Mouse (Mus musculus) lung, postnatal 4 days (tissue): ENCODE measurements around the gene L3mbtl3.
A peak's percentile ranks its signal among the peaks of the same experiment; 100 is the strongest.

Experiments used
- DNase-seq, 2 experiments: peaks; one replicate each; pipeline ENCODE4 v3.0.0; 2021

The L3mbtl3 gene

DNA sequence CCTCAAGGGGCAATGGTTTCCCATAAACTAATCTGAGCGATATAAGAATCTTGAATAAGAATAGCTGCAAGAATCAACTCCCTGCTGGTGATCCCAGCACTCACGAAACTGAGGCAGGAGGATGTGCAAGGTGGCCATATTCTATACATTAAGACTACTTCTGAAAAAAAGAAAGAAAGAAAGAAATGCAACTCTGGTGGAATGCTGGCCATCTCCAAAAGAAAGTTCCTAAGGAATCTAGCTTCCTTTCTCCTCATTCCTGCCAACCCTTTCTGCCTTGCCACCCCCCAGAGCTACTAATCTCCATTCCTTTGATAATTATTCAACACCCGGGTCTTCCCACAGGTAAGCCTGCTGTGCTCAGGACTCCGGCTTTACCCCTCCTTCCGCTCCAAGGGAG, 41.8 kb downstream of the L3mbtl3 start:
- DNase-seq, result no peak

DNA sequence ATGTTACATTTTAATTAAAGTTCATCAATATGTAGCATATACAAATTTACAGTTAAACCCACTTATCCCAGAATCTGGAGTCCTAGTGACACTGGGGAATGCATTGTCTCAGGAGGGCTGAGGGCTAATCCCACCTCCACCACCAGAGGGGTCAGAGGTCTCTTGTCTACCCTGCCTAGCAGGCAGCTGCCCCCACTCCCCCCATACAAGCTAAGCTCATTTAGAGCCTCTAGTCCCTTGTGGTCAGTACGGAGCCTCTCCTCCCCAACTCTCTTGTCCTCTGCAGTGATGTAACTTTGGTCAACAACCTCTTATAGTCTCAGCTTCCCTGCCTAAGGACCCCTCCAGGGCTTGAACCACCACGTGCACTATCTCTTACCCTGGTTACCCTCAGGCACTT, 43.0 kb downstream of the L3mbtl3 start:
- no peak for DNase-seq

DNA sequence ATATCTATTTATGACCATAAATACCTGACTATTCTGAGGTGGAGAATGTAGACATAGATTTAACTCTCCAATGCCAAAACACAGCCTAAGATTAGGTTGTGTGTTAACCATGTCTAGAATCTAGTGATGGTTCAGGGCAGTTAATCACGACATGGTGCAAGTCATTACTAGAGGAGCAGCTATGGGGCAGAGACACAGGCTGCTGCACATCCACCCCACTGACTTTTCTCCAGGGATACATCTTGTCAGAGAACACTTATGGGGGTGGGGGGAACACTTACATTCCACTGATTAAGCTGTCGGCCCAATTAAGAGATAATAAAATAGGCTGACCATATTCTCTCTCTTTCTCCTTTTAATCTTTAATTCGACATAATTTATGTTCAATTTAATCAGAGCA, 46.9 kb downstream of the L3mbtl3 start:
- DNase-seq, result no peak

DNA sequence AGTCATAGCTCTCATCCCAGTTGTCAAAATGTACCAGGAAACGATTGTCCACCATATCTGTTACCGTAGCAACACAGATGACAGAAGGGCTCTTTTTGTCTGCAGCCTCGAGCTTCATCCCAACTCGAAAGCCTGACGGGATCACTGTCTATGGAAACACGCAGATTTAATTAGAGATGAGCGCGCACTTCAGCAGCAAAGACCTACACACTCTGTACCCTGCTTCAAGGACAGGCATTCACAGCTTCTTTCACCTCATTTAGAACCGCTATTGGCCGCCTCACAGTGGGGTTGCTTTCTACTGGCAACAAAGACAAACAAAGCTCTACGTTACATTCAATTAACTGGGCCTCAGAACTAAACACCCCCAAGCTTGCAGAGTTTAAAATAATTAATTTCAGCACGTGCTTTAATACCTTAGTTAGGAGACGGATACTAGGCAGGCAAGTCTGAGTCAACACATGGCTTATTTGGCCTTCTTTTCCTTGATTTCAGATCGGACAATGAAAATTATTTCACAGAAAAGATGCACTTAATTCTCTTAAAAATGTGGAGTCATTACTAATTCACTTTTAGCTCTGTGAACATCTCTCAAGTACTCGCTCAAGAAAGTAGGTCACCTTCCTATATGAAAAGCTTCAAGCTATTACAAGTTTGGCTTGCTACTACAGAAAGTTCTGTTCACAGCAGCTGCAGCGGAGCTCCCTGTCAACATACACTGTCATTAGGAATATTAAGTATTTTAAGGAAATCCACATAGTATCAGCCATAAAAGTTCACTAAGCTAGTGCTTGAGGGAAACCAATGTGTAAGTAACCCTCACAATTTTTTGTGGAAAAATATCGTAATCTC, 47.9 kb downstream of the L3mbtl3 start:
- DNase-seq, result no peak

DNA sequence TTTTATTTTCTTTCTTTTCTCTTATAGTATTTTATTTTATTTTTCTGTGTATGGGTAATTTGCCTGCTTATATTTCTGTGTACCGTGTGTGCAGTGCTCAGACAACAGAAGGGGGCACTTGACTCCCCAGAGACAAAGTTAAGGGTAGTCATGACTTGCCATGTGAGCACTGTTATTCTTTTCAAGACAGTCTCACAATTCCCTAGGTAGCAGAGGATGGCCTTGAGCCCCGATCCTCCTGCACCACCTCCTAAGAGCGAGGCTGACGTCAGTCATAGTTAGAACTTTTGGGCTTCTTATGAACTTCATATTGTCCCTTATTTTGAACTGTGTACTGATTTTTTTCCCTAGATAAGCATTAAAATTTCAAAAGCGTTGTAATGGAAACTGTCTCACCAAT, 48.5 kb downstream of the L3mbtl3 start:
- DNase-seq, result no peak

DNA sequence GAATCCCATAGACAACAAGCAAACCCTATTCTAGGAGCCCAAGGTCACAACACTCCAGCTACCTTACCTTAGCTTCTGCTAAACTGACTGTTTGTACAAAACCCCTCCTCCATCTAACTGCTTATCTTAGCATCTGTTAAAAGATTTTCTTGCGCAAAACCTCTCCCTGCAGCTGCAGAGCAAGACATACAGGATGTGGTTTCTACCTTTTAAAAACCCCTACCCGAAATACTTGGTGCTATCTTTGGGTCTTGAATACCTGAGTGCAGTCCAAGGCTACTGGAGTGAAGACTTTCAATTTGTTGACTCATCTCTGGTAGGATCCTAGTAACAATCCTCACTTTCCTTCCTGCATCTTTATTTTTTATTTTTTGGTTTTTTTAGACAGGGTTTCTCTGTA, 50.5 kb downstream of the L3mbtl3 start:
- DNase-seq, result no peak

DNA sequence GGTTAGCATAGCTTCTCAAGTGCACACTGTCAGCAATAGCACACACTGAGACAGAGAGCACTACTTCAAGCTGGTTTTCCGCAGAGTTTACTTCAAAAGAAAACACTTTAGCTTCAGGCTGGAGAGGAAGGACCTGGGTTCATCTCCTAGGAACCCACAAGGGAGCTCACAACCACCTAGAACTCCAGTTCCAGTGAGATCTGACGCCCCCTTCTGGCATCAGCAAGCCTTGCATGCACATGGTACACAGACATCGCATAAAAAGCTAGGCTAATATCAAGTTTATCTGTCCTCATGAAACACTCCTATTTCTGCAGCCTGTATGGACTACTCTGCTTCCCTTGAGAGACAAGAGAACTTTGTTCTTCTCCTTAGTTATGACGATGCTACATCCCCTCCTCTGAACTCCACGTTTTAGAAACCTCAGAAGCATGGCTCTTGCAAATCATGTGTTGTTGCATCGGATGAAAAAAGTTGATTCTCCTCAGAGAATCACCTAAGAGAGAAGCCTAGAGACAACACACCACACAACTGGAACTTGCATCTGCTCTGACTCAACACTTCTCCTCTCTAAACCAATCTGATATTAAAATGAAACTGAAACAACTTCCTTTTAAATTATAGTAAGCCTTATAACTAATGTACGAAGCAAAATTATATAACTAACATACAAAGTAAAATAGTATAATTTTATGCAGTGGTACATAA, 53.3 kb downstream of the L3mbtl3 start:
- no peak for DNase-seq

DNA sequence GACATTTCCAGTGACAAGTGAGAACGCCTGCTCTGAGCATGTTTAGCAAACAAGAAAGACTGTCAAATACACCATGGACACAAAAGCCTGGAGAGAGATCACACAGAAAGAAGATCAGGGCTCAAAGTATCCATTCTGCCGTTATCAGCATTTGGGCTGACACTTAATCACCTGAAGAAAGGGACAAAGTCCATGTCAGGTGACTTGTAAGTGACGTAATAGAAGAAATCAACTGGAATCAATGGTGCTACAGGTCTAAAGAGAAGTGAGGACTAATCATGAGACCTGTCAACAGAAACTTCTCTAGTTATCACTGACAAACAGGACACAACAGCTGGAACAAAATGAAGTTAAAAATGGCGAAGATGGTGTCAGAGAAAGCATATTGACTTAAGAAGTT, 55.1 kb downstream of the L3mbtl3 start:
- DNase-seq, result no peak

DNA sequence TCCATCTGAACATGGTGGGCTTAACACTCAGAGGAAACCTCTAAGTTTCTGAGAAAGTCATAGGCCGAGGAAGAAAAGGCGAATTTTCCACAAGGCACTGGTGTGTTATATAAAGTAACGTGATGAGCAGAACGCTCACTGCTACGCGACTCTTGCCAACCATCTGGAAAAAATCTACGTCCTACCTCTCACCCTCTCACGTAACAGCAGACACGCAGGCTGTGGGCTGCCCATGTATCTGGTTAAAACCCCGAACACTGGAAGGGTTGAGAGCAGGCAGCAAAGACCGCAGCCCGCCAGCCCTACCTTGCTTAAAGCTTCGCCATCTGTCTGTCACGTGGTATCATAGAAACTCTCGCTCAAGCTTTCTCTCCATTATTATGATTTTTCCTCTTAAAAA, 61.4 kb downstream of the L3mbtl3 start:
- DNase-seq, result no peak

DNA sequence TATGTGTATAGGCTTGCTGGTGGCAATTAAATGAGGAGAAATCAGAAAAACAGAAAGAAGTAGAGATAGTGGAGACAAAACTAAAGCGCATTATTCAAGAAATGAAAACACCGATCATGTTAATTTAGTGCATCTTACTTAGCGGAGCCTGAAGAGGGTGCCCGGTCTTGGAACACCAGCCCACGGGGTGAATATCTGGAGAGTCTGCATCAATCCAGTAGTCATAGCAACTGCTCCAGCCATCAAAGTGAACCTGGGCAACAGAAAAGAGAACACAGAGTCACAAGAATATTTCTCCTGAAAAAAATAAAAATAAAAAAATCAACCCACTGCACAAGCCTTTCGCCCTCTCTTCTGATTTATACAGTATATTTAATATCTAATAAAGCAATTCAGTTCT, 72.3 kb downstream of the L3mbtl3 start:
- DNase-seq, result no peak

DNA sequence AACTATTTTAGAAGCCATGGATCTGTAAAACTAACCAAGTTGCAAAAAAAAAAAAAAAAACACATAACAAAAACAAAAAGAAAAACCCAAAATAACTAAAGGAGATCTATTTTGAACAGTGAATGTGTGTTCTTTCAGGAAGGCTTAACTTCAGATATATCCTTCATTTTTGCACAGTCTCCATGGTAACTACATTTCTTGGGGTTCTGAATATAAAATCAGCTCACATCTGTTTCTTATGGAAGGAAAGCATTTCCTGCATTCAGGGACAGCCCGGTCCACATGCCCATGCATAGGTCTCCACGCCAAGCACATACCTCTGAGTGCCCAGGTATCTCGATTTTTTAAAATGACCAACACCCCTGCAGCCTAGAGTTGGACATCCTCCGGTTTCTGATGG, 73.4 kb downstream of the L3mbtl3 start:
- DNase-seq, result no peak

DNA sequence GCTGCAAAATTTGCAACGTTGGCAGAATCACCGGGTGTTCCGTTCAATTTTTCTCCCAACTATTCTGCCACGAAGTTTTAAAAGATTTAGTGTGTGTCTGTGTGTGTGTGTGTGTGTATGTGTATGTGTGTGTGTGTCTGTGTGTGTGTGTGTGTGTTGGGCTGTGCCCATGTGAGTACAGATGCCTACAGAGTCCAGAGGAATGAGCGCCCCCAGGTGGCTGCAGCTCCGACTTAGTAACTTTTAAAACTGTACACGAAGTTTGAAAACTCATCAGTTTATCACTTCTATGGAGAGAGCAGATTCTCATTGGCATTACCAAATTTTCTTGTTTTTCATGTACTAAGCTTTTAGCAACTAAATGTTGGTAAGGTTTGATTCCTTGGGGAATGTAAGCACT, 78.1 kb downstream of the L3mbtl3 start:
- no peak for DNase-seq

DNA sequence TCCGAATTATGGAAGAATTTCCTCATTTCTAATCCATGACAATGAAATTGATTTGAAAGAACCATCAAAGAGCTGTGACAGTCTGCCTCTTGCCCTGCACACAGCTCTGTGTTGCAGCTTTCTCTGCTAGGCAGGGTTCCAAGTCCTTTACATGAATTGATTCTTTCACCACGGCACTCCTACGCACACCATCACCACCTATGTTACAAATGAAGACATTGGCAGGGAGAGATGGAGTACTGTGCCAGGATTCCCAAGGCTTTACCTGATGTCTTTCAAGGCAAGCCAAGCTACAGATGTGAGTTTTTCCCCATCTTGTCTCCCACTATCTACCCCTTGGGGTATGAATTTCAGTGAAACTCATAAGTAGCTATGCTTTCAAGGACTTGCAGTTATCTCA, 78.6 kb downstream of the L3mbtl3 start:
- no peak for DNase-seq

DNA sequence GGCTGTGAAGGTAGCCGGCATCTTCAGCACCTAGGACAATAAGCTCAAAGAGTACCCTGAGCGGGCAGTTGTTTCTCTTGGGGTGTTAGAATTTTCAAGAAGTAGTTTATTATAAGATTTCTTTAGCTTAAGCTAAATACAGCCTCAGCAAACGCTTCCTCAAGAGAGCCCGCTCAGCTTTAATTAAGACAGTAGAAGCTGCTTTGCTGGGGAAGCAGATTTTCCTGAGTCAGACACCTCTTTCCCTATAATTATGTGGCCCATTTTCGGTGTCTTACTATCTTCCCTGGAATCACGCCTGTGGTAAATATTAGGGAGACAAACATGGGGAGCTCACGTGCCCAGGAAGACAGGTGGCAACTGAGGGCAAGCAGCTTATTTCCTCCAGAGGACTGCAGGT, 88.6 kb downstream of the L3mbtl3 start:
- DNase-seq, result no peak

DNA sequence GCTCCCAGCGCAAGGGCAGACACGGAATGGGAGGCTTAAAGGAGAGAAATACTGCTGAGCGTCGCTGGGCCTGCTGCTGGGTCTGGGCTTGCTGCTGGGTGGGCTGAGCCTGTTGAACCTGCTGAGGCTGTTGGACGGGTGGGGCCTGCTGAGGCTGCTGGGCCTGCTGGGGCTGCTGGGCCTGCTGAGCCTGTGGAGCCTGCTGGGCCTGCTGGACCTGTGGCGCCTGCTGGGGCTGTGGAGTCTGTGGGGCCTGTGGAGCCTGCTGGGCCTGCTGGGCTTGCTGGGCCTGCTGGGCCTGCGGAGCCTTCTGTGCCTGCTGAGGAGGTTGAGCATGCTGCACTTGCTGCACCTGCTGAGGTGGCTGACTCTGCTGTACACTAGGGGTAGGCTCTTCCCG, 95.8 kb downstream of the L3mbtl3 start:
- no peak for DNase-seq

DNA sequence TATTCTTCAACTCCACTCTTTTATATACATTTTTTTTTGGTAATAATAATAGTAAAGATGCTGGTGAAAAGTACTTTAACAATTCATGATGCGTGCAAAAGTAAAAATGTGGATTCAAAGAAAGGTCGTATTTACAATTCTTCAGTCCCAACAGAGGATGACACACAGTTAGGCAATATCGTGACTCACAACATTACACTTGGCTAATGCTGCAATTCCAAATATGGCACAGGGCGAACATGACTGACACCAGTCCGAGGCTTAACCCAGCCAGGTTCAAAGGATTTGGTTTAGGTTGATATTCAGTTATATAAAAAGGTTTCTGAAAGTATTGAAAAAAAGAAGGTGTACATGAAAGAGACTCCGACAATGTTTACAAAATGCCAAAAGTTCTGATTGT, 100.4 kb downstream of the L3mbtl3 start:
- DNase-seq, result no peak

DNA sequence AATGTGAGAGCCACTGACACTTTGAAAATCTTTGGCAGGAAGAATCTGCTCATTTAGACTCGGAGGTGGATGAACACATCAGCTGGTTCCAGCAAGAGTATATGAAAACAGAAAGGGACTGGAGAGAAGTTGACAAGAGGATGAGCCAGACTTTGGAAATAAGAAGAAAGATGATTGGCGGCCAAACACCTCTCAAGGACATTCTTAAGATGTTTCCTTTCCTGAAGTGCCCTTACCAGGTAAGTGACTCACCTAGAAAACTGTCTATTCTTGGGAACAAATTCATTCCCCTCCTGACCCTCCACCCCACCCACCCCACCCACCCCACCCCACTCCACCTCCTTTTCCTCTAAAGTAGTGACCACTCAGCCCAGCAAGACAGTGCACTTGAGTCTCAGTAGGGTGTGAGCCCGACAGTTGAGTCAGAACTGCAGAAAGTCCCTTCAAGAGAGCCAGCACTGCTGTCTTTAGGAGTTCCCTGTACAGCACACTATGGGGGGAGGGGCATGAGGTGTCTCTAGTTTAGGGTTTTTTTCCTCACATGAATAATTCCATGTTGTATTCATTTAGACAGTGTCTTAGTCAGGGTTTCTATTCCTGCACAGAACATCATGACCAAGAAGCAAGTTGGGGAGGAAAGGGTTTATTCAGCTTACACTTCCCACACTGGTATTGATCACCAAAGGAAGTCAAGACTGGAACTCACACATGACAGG, 111.9 kb downstream of the L3mbtl3 start:
- DNase-seq, result no peak

DNA sequence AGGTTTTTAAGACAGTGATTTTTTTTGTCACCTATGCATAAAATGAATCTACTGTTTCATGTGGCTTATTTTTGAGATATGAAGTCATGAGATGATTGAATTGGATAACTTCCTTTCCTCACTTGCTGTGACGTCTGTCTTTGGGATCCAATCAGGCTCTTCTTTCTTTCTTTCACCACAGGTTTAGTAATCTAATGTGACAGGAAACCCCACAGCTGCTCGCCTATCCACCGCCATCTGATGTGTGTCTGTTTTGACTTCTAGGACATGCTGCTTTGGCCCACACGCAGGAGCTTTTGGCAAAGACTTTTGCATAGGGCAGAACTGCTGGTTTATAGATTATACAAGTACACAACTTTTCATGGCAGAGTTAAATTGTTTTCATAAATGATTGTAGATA, 115.9 kb downstream of the L3mbtl3 start:
- peak in 1 of 2 experiments; percentile 37 for DNase-seq

DNA sequence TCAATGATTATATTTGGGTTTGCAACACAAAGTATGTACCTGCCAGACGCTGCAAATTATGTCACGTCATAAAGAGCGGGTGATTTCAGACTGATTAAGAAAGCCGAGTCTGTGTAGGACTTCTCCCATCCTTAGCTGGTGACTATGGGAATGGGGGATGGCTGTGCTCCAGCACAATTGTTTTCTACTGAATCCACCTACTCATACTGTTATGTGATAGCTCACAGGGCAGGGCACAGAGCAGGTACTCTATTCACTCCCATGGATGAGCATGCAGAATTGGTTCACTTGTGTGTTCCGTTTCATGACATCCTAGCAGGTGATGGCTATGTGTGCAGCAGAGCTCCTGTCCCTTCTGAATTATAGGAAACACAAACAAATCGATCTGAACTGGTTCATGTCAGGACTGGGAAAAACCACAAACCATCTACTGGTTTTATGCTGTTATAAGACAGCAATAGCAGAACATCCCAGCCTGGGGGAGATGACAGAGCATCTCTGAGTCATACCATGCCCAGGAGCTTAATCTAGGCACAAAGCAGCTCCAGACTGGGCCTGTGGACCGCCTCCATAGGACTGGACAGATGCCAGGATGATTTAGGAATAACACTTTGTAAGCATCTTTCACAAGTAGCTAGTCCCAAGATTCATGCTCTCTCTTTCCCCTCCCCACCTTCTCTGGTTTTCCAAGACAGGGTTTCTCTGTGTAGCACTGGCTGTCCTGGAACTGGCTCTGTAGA, 126.2 kb downstream of the L3mbtl3 start:
- no peak for DNase-seq

DNA sequence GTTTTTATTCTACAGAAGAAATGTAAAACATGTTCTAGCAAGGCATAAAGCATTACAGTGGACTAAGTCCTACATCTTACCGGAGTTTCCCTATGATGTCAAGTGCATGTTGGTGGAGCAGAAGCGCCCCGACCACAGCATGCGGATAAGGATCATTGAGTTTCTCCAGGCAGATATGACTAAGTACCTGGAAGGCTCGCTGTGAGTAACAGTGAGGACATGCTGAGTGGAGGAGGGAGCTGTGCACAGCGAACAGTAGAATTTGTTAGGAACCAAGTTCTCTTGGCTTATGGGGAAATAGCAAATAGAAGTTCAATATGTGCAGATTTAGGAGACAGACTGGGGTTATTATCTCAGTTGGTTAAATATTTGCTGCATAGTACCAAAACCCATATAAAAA, 131.3 kb downstream of the L3mbtl3 start:
- DNase-seq, result no peak

DNA sequence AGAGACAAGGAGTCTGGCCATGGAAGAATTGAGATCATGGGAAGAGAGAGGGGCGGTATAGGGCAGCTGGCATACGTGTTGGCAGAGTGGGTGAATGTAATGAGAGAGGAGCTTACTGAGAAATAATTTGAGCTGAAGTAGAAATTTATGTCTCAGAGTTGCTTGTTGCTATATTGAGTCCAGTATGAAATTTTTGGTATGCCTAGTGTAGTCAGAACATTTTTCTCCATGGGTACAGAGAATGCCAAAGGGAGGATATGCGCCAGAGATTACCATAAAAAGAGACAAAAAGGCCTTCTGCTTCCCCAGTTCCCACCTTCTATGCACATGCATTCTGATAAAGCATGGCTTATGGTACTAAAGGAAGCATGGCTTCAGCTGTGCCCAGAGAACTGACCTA, 132.6 kb downstream of the L3mbtl3 start:
- no peak for DNase-seq

DNA sequence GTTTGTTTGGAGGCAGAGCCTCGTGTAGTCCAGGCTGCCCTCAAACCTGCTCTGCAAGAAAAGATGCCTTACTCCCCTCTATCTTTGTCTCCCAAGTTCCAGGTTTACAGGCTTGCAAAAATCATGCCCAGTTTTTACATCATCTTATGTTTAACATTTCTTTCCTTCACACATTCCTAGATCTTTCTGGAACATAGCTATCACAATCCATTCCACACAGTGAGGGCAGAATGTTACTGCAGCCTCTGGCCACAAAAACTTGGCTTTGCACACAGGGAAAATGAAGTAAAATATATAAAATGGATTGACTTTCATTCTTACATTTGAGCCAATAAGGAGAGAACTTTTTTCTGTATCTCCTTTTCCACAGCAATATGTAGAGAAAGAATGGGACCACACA, 136.7 kb downstream of the L3mbtl3 start:
- DNase-seq, result no peak

DNA sequence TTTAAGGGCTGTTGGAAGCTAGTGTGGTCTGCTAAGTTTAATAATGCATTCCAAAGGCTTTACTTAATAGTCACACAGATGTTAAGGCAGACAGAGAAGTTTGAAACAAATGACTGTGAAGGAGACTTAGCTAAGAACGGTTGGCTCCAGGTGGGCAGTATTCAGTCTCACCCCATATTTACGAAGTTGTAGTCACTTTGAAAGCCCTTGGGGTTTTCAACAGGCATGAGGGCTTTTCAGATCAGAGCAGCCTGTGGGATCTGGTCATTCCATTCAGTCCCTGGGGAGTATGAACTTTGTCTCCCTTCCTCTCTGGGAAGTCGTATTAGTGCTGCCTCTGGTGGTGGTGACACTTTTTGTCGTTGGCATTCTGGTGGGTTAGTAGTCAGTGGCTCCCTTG, 137.2 kb downstream of the L3mbtl3 start:
- DNase-seq, result peak in 1 of 2 experiments; percentile 20
